Mouse (Mus musculus): Measurements from ENCODE around the gene Ern1.

DNA sequence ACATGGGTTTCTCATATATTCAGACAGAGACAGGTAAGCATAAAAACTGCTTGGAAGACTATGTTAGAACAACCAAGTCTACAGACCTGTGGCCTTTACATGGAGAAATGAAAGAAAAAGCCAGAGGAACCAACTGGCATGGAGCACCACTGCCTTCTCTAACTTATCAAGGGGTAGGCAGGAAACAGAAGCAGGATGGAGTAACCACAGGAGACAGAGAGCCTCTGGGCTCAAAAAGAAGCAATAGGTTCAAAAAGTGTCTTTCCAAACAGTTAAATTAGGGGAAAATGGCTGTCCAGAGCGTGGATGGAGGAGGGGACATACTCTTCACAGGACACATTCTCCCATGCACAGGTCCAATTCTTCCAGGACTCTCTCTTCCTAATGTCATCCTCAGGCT, 16.0 kb downstream of the Ern1 start:
- TF ChIP-seq CTCF (IDR thresholded peaks at IDR 0.05; ENCODE audit: borderline replicate concordance, extremely low read depth, insufficient read depth, insufficient read length) (no peak), POLR2A (IDR thresholded peaks at IDR 0.05; ENCODE audit: borderline replicate concordance, extremely low read depth, insufficient read depth, insufficient read length, poor library complexity, severe bottlenecking) (no peak)
